Mouse (Mus musculus) embryonic facial prominence, embryonic 15.5 days (tissue): Measurements from ENCODE around the gene Mettl16. TPM values are rescaled to one million over a fixed set of nuclear protein-coding genes. Genes with fewer than 3 reads are reported as not detected.

Experiments used
- ATAC-seq: fragments of 200-750 bp; cut with Nextera tagmentation; 2 replicates; pipeline ENCODE4 v1.8.0; 2017; ENCODE audit warnings: low read depth, moderate TSS enrichment; ENCODE audit not compliant: insufficient number of reproducible peaks, low FRiP score, low TSS enrichment
- H3K27ac ChIP-seq: fragments of 300-500 bp; sonication (generic); replicated peaks from 2 replicates; pipeline ENCODE4 v1.5.1; 2015; ENCODE audit warnings: mild to moderate bottlenecking, inconsistent platforms
- H3K27me3 ChIP-seq: fragments of 300-500 bp; sonication (generic); 2 replicates; pipeline ENCODE4 v1.6.1; 2015; ENCODE audit warnings: inconsistent platforms
- H3K36me3 ChIP-seq: fragments of 300-500 bp; sonication (generic); 2 replicates; pipeline ENCODE4 v1.6.1; 2015; ENCODE audit warnings: mild to moderate bottlenecking, inconsistent platforms
- H3K4me1 ChIP-seq: fragments of 300-500 bp; sonication (generic); 2 replicates; pipeline ENCODE4 v1.6.1; 2015; ENCODE audit warnings: inconsistent platforms
- H3K4me2 ChIP-seq: fragments of 300-500 bp; sonication (generic); replicated peaks from 2 replicates; pipeline ENCODE4 v1.6.1; 2015; ENCODE audit warnings: mild to moderate bottlenecking, inconsistent platforms
- H3K4me3 ChIP-seq: fragments of 300-500 bp; sonication (generic); replicated peaks from 2 replicates; pipeline ENCODE4 v1.5.1; 2015; ENCODE audit warnings: mild to moderate bottlenecking, inconsistent platforms
- H3K9ac ChIP-seq: fragments of 300-500 bp; sonication (generic); 2 replicates; pipeline ENCODE4 v1.6.1; 2015; ENCODE audit warnings: inconsistent platforms
- H3K9me3 ChIP-seq: fragments of 300-500 bp; sonication (generic); replicated peaks from 2 replicates; pipeline ENCODE4 v1.6.1; 2016; ENCODE audit warnings: inconsistent platforms
- WGBS: fragments of 180-500 bp; shearing (Covaris S2); methylation state at CpG from one replicate; pipeline ENCODE4 v1.1.7; 2015; 5-methylcytosine and 5-hydroxymethylcytosine counted together
- polyA plus RNA-seq: library from polyadenylated mRNA; unstranded; fragments of >200 nt; fragmentation: Nextera tagmentation; extraction: Ambion mirVana; gene quantifications from 2 replicates; pipeline ENCODE4 v1.2.1, GENCODE M21; 2015

Mettl16 gene
- polyA plus RNA-seq, 1 experiment from 2014 or later: 45.8 TPM

DNA sequence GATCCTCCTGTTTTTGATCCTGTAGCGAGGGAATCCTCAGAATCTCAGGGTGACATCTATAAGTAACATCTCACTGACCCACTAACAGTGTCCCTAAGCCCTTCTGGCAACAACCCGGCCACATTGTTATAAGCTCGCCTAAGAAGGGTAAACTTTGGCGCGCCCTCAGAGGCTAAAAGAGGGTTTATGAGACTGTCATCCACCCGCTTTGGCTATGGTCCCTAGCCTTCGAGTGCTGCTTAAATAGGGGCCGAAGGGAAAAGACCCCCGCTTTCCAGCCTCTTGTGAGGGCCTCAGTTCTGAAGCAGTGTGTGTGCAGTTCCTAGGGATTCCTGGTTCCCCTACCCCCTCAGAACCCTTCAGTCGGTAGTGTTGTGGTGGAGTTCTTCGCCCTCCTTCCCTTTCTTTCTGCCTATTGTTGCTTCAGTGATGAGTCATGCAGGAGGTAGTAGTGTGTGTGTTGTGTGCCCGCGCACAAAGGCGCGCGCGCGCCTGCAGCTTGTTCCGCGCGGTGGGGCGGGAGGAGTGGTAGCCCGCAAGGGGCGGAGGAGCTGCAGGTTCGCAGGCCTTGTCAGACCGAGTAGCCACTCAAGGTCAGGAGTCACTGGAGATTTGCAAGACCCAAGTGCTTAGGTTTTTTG lies 62.0 kb downstream of the Mettl16 start:
- no peak for ATAC-seq
- peak overlapping the region; percentile 39 for H3K9ac ChIP-seq
- H3K36me3 ChIP-seq: no peaks in the 10 kb centered on the region
- H3K4me1 ChIP-seq: peaks cover 61% of the 10 kb centered on the region
- H3K4me3 ChIP-seq: peak overlapping the region; percentile 96
- peak overlapping the region; percentile 97 for H3K27ac ChIP-seq
- peak overlapping the region; percentile 85 for H3K4me2 ChIP-seq
- no peaks in the 10 kb centered on the region for H3K9me3 ChIP-seq
- WGBS: under 1% methylated on average over 26 of the region's 26 CpGs
- H3K27me3 ChIP-seq: no peaks in the 10 kb centered on the region

DNA sequence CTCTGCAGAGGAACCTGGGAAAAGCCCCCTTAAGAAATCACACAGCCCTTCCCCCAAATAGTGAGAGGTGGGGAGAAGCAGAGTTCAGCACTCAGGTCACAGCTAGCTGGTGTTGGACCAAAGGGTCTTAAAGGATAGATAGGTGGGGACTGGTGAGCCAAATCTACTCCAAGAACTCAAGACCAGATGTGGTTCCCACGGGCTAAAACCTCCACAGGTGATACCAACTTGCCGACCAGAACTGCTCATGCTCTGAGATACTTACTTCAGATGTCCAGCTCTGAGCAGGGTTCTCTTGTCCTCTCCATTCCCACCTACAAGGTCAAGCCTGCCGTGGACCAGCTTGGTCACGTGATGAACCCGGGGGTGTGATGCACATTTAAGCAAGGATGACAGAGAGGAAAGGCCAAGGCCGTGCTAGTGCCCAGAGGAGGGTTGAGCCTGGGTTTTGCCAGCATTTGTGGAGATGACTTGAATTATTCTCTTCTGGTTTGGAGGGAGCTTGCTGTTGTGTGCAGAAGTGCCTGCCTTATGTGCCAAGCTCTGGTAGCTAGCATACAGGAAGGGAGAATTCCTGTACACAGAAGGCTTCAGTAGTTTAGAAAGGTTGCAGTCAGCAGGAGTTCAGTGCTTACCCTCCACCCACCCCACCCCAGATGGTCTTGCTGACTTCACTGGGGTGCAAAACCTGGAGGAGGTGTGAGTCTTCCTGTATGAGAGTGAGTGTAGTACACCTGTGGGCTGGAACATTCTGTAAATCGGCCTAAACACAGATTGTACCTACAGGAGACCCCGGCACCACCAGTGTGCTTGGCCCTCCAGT lies 63.1 kb downstream of the Mettl16 start:
- WGBS: 79% methylated on average over 8 of the region's 8 CpGs
- peak overlapping the region; percentile 85 for H3K4me2 ChIP-seq
- H3K36me3 ChIP-seq: no peaks in the 10 kb centered on the region
- peak overlapping the region; percentile 56 for H3K27ac ChIP-seq
- H3K4me1 ChIP-seq: peaks cover 59% of the 10 kb centered on the region
- H3K9ac ChIP-seq: no peak overlapping the region
- H3K4me3 ChIP-seq: no peak overlapping the region; the same call in 1 of the 2 replicates
- no peak for ATAC-seq
- no peaks in the 10 kb centered on the region for H3K9me3 ChIP-seq
- no peaks in the 10 kb centered on the region for H3K27me3 ChIP-seq

DNA sequence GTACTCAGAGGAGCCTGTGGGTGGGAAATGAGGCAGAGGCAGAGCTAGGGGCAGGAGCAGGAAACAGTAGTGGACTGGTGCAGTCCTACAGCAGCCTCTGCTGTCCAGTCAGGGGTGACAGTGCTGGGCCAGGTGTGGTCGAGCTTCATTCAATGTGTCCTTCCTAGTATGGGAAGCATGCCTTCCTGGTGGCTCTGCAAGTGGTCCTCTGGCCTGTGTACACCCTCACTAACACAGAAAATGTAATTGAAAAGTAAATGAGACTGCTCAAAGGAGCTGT lies 63.7 kb downstream of the Mettl16 start:
- 53% methylated on average over 1 of the region's 1 CpGs for WGBS
- H3K4me2 ChIP-seq: no peak overlapping the region
- no peak for ATAC-seq
- no peak overlapping the region for H3K9ac ChIP-seq
- no peaks in the 10 kb centered on the region for H3K36me3 ChIP-seq
- H3K4me3 ChIP-seq: no peak overlapping the region
- H3K27ac ChIP-seq: peak overlapping the region; percentile 56
- H3K9me3 ChIP-seq: no peaks in the 10 kb centered on the region
- peaks cover 61% of the 10 kb centered on the region for H3K4me1 ChIP-seq
- no peaks in the 10 kb centered on the region for H3K27me3 ChIP-seq

DNA sequence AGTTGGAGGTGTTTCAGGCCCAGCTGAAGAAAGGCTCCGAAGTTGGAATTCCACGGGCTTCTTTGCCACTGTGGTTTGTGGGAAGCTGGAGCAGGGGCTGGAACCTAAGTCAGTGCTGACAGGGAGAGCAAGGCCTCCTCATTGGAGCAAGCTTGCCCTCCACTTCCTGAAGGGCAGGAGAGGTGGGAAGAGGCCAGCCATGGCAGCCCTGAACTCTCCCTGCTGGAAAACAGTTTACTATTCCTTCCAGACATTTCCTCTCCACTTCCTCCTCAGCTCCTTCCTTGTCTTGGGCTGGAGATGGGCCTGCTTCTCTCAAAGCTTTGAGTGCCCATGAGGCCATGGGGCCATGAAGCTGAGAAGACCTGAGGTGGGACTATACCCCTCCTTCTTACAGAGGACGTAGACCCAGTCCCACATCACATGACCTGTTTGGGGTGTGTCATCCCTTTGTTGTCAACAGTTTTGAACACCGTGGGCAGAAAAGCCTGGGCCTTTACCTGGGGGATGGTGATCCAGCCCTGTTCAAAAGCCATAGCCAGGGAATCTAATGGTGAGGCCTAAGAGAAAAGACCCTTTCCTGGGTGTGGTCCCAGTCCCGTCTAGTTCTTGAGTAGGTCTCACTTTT lies 64.1 kb downstream of the Mettl16 start:
- Histone ChIP-seq H3K27me3 (no peaks in the 10 kb centered on the region), H3K27ac (peak overlapping the region; percentile 56), H3K4me1 (peaks cover 60% of the 10 kb centered on the region), H3K36me3 (0 out of 2 replicates have a peak, but pooled peaks cover under 1% of the 10 kb centered on the region), H3K4me3 (no peak overlapping the region), H3K9ac (no peak overlapping the region), H3K4me2 (no peak overlapping the region), H3K9me3 (no peaks in the 10 kb centered on the region)
- ATAC-seq: no peak
- WGBS: 49% methylated on average over 5 of the region's 5 CpGs

DNA sequence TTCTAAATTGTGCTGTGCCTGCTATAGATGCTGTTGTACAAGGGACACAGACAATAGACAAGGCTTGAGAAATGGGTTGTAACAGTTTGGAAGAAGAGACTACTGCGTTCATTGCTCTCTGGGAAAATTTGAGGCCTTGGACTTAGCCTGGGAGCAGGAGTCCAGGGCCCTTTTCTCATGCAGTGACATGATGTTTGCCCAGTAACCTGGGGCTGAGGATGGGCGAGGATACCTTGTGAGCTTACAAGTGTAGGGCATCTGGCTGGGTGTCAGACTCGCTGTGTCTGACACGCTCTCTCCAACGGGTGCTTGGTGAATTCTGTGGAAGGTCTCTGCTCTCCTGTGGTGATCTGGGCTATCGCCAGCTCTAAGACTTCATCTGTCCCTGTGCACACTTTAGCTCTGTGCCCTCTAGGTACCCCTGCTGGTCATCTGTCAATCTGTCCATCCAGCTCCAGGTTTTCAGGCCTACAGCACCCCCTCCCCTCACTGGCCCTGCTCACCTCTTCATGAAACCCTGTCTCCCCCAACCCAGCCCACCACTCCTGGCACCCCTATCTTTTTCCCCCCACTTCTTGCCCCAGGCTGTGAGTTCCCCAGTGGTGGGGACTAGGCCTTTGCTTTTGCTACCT lies 65.1 kb downstream of the Mettl16 start:
- Histone ChIP-seq H3K9me3 (no peaks in the 10 kb centered on the region), H3K9ac (no peak overlapping the region), H3K27ac (no peak overlapping the region), H3K4me2 (no peak overlapping the region), H3K4me3 (no peak overlapping the region), H3K4me1 (peaks cover 59% of the 10 kb centered on the region), H3K36me3 (0 out of 2 replicates have a peak, but pooled peaks cover 8% of the 10 kb centered on the region), H3K27me3 (no peaks in the 10 kb centered on the region)
- 79% methylated on average over 6 of the region's 6 CpGs for WGBS
- no peak for ATAC-seq

DNA sequence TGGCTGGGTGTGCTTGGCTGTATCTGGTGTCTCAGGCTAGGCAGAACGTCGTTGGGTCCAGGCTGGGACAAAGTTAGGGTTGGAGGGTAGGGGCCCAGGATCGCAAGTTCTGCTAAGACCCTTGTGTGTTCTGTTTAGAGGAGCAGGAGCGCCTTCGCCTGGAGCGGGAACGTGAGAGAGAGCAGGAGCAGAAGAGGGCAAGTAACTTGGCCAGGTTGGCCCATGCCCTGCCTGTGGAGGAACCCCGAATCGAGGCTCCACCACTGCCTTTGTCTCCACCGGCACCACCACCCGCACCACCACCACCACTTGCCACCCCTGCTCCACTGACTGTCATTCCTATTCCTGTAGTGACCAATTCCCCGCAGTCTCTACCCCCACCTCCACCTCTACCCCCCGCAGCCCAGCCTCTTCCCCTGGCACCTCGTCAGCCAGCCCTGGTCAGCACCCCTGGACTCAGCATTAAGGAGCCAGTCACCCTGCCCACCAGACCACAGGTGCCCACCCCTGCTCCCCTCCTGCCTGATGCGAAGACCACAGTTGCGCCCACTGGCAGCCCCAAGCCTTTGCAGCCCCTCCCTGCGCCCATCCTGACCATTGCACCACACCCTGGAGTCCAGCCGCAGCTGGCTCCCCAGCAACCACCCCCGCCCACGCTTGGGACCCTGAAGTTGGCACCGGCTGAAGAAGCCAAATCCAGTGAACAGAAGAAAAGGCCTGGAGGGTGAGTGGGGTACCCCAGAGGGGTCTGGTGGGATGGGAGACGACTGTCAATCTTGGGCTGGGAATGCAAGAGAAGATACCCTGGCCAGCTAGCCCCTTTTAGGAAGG lies 65.8 kb downstream of the Mettl16 start:
- Histone ChIP-seq H3K4me3 (no peak overlapping the region), H3K9ac (no peak overlapping the region), H3K9me3 (no peaks in the 10 kb centered on the region), H3K4me2 (0 out of 2 replicates have a peak overlapping the region, but pooled peaks have one; percentile 75), H3K36me3 (0 out of 2 replicates have a peak, but pooled peaks cover 8% of the 10 kb centered on the region), H3K27ac (0 out of 2 replicates have a peak overlapping the region, but pooled peaks have one; percentile 96), H3K4me1 (peaks cover 59% of the 10 kb centered on the region), H3K27me3 (no peaks in the 10 kb centered on the region)
- 88% methylated on average over 22 of the region's 22 CpGs for WGBS
- no peak for ATAC-seq

DNA sequence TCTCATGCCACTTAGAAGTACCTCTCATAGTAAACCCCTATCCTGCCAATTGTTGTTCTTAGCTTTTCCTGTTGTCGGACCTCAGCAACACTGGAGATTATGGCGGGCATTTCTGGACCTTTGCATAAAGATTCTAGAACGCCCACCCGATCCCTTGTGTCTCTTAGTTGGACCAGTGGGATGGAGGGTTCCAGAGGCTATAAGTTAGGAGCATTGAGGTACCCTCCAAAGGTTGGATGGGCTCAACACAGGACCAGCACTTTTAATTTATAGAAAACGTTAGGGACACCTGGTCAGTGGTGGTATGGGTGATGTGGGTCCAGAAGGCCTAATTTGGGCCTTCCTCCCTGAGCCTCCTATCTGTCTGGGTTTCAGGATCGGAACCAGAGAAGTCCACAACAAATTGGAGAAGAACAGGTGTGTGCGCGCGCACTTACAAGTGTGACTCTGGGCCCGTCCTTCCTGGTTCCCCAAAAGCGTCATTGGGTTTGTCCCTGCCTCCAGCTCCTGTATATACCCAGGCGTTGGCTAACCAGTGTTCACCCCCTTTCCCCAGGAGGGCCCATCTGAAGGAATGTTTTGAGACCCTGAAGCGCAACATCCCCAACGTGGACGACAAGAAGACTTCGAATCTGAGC lies 66.5 kb downstream of the Mettl16 start:
- Histone ChIP-seq H3K9me3 (no peaks in the 10 kb centered on the region), H3K27ac (peak overlapping the region; percentile 96), H3K9ac (no peak overlapping the region), H3K4me3 (peak overlapping the region; percentile 57), H3K36me3 (peaks cover 10% of the 10 kb centered on the region; the same call in 1 of the 2 replicates), H3K27me3 (no peaks in the 10 kb centered on the region), H3K4me2 (peak overlapping the region; percentile 75), H3K4me1 (peaks cover 59% of the 10 kb centered on the region)
- no peak for ATAC-seq
- 44% methylated on average over 16 of the region's 16 CpGs for WGBS

DNA sequence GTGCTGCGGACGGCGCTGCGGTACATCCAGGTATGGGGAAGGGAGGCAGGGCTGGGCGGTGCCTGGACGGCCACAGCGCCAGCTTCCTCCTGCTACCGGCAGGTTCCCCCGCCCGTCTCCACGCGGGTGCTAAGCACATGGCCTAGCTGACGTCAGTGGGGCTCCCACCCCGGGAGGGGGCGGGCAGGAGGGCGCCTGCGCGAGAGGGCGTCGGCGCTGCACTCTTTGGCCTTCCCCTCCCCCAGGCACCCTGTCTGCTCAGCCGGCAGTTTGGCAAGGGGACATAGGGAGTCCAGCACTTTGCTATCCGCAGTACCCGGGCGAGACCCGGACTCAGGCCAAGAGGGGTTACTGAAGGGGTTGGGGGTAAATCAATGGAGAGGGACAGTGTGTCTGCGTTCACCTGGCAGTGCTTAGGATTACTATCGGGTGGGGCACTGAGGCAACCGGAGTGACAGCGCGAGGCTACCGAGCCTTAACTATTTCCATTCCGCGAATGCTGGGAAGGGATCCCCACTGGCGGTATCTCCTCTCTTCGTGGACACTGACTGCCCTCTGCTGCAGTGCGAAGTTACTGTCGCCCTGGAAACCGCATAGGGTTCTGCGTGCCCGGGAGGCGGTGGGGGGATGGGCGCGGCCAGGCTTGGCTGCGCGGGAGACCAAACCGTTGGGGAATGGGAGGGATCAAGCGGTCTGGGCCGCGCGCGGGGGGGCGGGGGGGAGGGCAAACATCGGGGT lies 67.2 kb downstream of the Mettl16 start:
- H3K27me3 ChIP-seq: no peaks in the 10 kb centered on the region
- ATAC-seq: peak; percentile 79
- peak overlapping the region; percentile 75 for H3K4me2 ChIP-seq
- under 1% methylated on average over 54 of the region's 54 CpGs for WGBS
- peak overlapping the region; percentile 57 for H3K4me3 ChIP-seq
- peak overlapping the region; percentile 47 for H3K9ac ChIP-seq
- peak overlapping the region; percentile 96 for H3K27ac ChIP-seq
- peaks cover 16% of the 10 kb centered on the region; the same call in 1 of the 2 replicates for H3K36me3 ChIP-seq
- H3K9me3 ChIP-seq: no peaks in the 10 kb centered on the region
- H3K4me1 ChIP-seq: peaks cover 57% of the 10 kb centered on the region

DNA sequence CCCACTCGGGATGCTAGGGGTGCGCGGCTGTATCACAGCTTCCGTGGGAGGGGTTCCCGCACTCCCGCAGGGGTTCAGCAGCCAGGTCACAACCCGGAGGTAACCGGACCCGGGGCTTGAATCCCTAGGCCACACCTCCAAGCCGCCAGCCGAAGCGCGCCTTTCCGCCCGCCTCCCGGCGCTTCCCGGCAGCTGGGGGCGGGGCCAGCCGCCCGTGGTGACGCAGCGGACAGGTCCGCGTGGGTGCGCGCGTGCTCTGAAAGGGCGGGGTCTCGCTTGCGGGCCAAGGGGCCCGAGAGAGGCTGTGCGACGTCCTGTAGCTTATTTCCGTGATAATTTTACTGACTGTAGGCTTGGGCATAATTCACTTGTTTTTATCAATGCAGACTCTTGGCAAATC lies 67.8 kb downstream of the Mettl16 start:
- H3K4me1 ChIP-seq: peaks cover 57% of the 10 kb centered on the region

More for the DNA sequence above, 67.8 kb downstream of the Mettl16 start:
- H3K27ac ChIP-seq: peak overlapping the region; percentile 96
- H3K27me3 ChIP-seq: no peaks in the 10 kb centered on the region
- peak overlapping the region; percentile 75 for H3K4me2 ChIP-seq
- peaks cover 22% of the 10 kb centered on the region; the same call in 1 of the 2 replicates for H3K36me3 ChIP-seq
- H3K9me3 ChIP-seq: no peaks in the 10 kb centered on the region
- H3K4me3 ChIP-seq: peak overlapping the region; percentile 57
- ATAC-seq: peak; percentile 79
- peak overlapping the region; percentile 47 for H3K9ac ChIP-seq
- under 1% methylated on average over 35 of the region's 35 CpGs for WGBS
